Mouse (Mus musculus) bone marrow, adult 2 months (tissue): ENCODE results near the gene Klhl11.

Experiments used
- CTCF ChIP-seq: fragments of 200-500 bp; IDR thresholded peaks from 2 replicates; pipeline ENCODE4 v1.5.1; 2011; ENCODE audit warnings: low read length, control low read depth; ENCODE audit not compliant: control insufficient read depth, insufficient read depth
- POLR2A ChIP-seq: fragments of 200-500 bp; IDR thresholded peaks from 2 replicates; pipeline ENCODE4 v1.6.1; 2011; ENCODE audit warnings: low read depth, mild to moderate bottlenecking, control low read depth, low read length, borderline replicate concordance; ENCODE audit not compliant: control insufficient read depth

DNA sequence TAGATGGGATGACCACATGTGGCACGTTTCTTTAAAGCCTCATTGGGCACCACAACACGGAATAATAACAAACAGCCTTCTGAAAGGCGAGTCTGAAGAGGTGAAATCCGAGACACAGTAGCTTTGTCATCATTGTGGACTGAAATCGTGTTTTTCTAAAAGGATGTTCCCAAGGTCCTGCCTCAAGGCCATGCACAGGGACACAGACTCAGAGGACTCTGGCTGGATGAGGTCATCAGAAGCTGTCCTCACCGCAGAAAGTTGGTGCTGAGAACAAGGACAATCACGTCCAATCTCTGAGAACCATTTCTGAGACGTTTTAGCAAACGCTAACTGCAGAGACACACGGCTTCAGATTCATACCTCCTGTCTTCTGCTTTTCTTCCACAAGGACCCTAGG is 41.2 kb upstream of the Klhl11 start:
- TF ChIP-seq CTCF (no peak), POLR2A (no peak)
